In genomic region chr2:170263594-170263993, GRCm38 (mm10) we compare ENCODE assay signal across 16 mouse cellular contexts.
"Had no signal": no experiment of that assay in that cellular context is flagged by ENCODE, and none has a peak within 500 bp of the region (broad histone marks: within the 10 kb centered on the region; RNA-seq: fewer than 3 reads in every experiment).

No protein-coding gene starts in this region.

- ATAC-seq: midbrain, embryonic 13.5 days had no signal

- H3K36me3 ChIP-seq: liver, embryonic 15.5 days; midbrain, embryonic 13.5 days; neural tube, embryonic 12.5 days; stomach, embryonic 15.5 days had no signal

- H3K4me3 ChIP-seq: layer of hippocampus, adult 2 months; liver, embryonic 15.5 days; megakaryocyte, embryonic 14.5 days; midbrain, embryonic 13.5 days; neural tube, embryonic 12.5 days; stomach, embryonic 15.5 days had no signal

- DNase-seq: kidney, postnatal 10 days; kidney, postnatal 4 days; left cerebral cortex, postnatal 4 days; lung, adult 2 months; lung, postnatal 10 days; right cerebral cortex, postnatal 14 days; thymus, adult 2 months; thymus, postnatal 36 days had no signal

- H3K9me3 ChIP-seq: liver, embryonic 15.5 days; midbrain, embryonic 13.5 days; neural tube, embryonic 12.5 days; stomach, embryonic 15.5 days had no signal

- H3K27me3 ChIP-seq: midbrain, embryonic 13.5 days; neural tube, embryonic 12.5 days; stomach, embryonic 15.5 days had no signal

- H3K27ac ChIP-seq: layer of hippocampus, adult 2 months; liver, embryonic 15.5 days; macrophage; midbrain, embryonic 13.5 days; neural tube, embryonic 12.5 days; stomach, embryonic 15.5 days had no signal

- H3K4me2 ChIP-seq: liver, embryonic 11.5 days; liver, embryonic 15.5 days; midbrain, embryonic 13.5 days; neural tube, embryonic 12.5 days; stomach, embryonic 15.5 days had no signal

- H3K9ac ChIP-seq: liver, embryonic 15.5 days; midbrain, embryonic 13.5 days; neural tube, embryonic 12.5 days; stomach, embryonic 15.5 days had no signal
